28 mouse cellular contexts compared by ENCODE assay signal in the genomic region with DNA sequence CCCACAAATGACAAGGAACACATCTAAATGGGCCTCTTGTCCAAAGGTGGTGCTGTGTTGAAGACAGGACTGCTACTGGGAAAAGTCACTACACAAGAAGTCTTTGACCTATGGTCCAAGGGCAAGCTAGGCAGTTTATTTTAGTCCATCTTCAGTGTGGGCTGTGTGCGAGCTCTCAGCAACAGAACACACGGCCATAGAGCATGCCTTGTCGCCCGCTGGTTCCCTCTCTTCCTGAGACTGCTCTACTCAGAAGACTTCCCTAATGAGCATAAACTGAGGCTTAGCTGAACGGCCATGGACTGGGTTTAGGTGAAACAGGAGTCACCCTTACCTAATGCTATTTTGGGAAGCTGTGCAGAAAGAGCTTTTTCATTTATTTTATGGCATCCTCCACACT.
DNase-seq lines count a peak whose midpoint lies in the region; ATAC-seq lines count a peak whose summit lies in the region.
"Had no signal": no experiment of that assay in that cellular context is flagged by ENCODE, and none has a peak within 500 bp of the region (broad histone marks: within the 10 kb centered on the region; RNA-seq: fewer than 3 reads in every experiment).

No protein-coding gene starts in this region.

- H3K9me3 ChIP-seq in heart, embryonic 10.5 days = no peaks in the 10 kb centered on the region
- no peaks in the 10 kb centered on the region for H3K9me3 ChIP-seq in heart, embryonic 15.5 days (replicated peaks)
- H3K9me3 ChIP-seq in embryonic facial prominence, embryonic 14.5 days (ENCODE audit: control insufficient read depth, low read length) = no peaks in the 10 kb centered on the region
- H3K9me3 ChIP-seq in limb, embryonic 13.5 days = no peaks in the 10 kb centered on the region
- H3K9me3 ChIP-seq: hindbrain, embryonic 12.5 days; intestine, embryonic 15.5 days; lung, embryonic 15.5 days; midbrain, embryonic 10.5 days; neural tube, embryonic 12.5 days had no signal

- no peak for DNase-seq in heart, embryonic 10.5 days (ENCODE audit: low spot score)
- no peak for DNase-seq in heart, postnatal 4 days
- no peak for DNase-seq in heart, postnatal 25 days (ENCODE audit: low spot score)
- peak; percentile 51 for DNase-seq in embryonic facial prominence, embryonic 14.5 days (ENCODE audit: low spot score)
- no peak for DNase-seq in layer of hippocampus, adult 8-10 months (ENCODE audit: low spot score in 2 of 2)
- DNase-seq: adrenal gland, postnatal 25 days; B cell, adult 2 months; cerebellum, adult 11-12 months; cerebellum, adult 9-11 months; kidney, adult 2 months; kidney, postnatal 36 days; right cerebral cortex, adult 18-20 months; right cerebral cortex, postnatal 4 days; thymus, adult 18-20 months; thymus, postnatal 25 days had no signal

- peaks cover 37% of the 10 kb centered on the region; the same call in 1 of the 2 replicates for H3K36me3 ChIP-seq in heart, embryonic 10.5 days
- H3K36me3 ChIP-seq in heart, embryonic 15.5 days = 0 out of 2 replicates have a peak, but pooled peaks cover 5% of the 10 kb centered on the region
- H3K36me3 ChIP-seq in embryonic facial prominence, embryonic 14.5 days (ENCODE audit: control insufficient read depth, insufficient read depth, low read length) = peaks cover 31% of the 10 kb centered on the region
- peaks cover 47% of the 10 kb centered on the region for H3K36me3 ChIP-seq in limb, embryonic 13.5 days
- H3K36me3 ChIP-seq: hindbrain, embryonic 12.5 days; intestine, embryonic 15.5 days; midbrain, embryonic 10.5 days; neural tube, embryonic 12.5 days had no signal

- WGBS in heart, embryonic 10.5 days = 54% methylated on average over 5 of the region's 5 CpGs
- 56% methylated on average over 5 of the region's 5 CpGs for WGBS in heart, embryonic 15.5 days
- WGBS in embryonic facial prominence, embryonic 14.5 days = 56% methylated on average over 5 of the region's 5 CpGs
- 57% methylated on average over 5 of the region's 5 CpGs for WGBS in limb, embryonic 13.5 days

- H3K27me3 ChIP-seq in heart, embryonic 10.5 days (ENCODE audit: insufficient read depth, poor library complexity, severe bottlenecking) = no peaks in the 10 kb centered on the region
- no peaks in the 10 kb centered on the region for H3K27me3 ChIP-seq in heart, embryonic 15.5 days
- H3K27me3 ChIP-seq in embryonic facial prominence, embryonic 14.5 days (replicated peaks; ENCODE audit: control insufficient read depth, insufficient read depth, low read length) = no peaks in the 10 kb centered on the region
- no peaks in the 10 kb centered on the region for H3K27me3 ChIP-seq in limb, embryonic 13.5 days
- H3K27me3 ChIP-seq: hindbrain, embryonic 12.5 days; intestine, embryonic 15.5 days; lung, embryonic 15.5 days; neural tube, embryonic 12.5 days had no signal

- H3K4me1 ChIP-seq in heart, embryonic 10.5 days = peaks cover 16% of the 10 kb centered on the region; the same call in 1 of the 2 replicates
- H3K4me1 ChIP-seq in heart, embryonic 15.5 days (replicated peaks) = peaks cover 9% of the 10 kb centered on the region
- peaks cover 10% of the 10 kb centered on the region for H3K4me1 ChIP-seq in embryonic facial prominence, embryonic 14.5 days (ENCODE audit: control insufficient read depth, insufficient read depth, low read length)
- H3K4me1 ChIP-seq in limb, embryonic 13.5 days = peaks cover 22% of the 10 kb centered on the region
- H3K4me1 ChIP-seq: intestine, embryonic 15.5 days; neural tube, embryonic 12.5 days had no signal

- H3K4me2 ChIP-seq in heart, embryonic 15.5 days = no peak overlapping the region
- no peak overlapping the region for H3K4me2 ChIP-seq in embryonic facial prominence, embryonic 14.5 days (ENCODE audit: low read depth, low read length)
- H3K4me2 ChIP-seq in limb, embryonic 13.5 days (replicated peaks) = no peak overlapping the region
- H3K4me2 ChIP-seq: hindbrain, embryonic 12.5 days; intestine, embryonic 15.5 days; liver, embryonic 11.5 days; lung, embryonic 15.5 days; neural tube, embryonic 12.5 days had no signal

- intact Hi-C loops in heart, postnatal 25 days (cut with DNase I) = no loop called here

- H3K9ac ChIP-seq in heart, embryonic 15.5 days = no peak overlapping the region
- H3K9ac ChIP-seq in embryonic facial prominence, embryonic 14.5 days (ENCODE audit: low read depth, low read length) = no peak overlapping the region
- no peak overlapping the region for H3K9ac ChIP-seq in limb, embryonic 13.5 days
- H3K9ac ChIP-seq: hindbrain, embryonic 12.5 days; intestine, embryonic 15.5 days; lung, embryonic 15.5 days; neural tube, embryonic 12.5 days had no signal

- no peak for ATAC-seq in heart, embryonic 15.5 days (replicated peaks; ENCODE audit: insufficient number of reproducible peaks, insufficient read depth, low FRiP score, low read depth)
- peak; percentile 19 for ATAC-seq in embryonic facial prominence, embryonic 14.5 days (ENCODE audit: low read depth)
- peak; percentile 48; the same call in 1 of the 2 replicates for ATAC-seq in limb, embryonic 13.5 days (ENCODE audit: low FRiP score, low read depth)
- ATAC-seq: forebrain, embryonic 14.5 days; hindbrain, postnatal 0 days; intestine, embryonic 15.5 days had no signal

- H3K4me3 ChIP-seq in heart, embryonic 10.5 days = no peak overlapping the region
- no peak overlapping the region for H3K4me3 ChIP-seq in heart, embryonic 15.5 days
- H3K4me3 ChIP-seq in embryonic facial prominence, embryonic 14.5 days (ENCODE audit: low read depth, low read length) = no peak overlapping the region
- H3K4me3 ChIP-seq in limb, embryonic 13.5 days = no peak overlapping the region
- H3K4me3 ChIP-seq: hindbrain, embryonic 12.5 days; intestine, embryonic 15.5 days; layer of hippocampus, adult 2 months; lung, embryonic 15.5 days; midbrain, embryonic 10.5 days; myocyte; neural tube, embryonic 12.5 days had no signal

- H3K27ac ChIP-seq in heart, embryonic 10.5 days = peak overlapping the region; percentile 59
- peak overlapping the region; percentile 7; the same call in 1 of the 2 replicates for H3K27ac ChIP-seq in heart, embryonic 15.5 days
- H3K27ac ChIP-seq in embryonic facial prominence, embryonic 14.5 days (replicated peaks; ENCODE audit: low read depth, low read length) = no peak overlapping the region
- H3K27ac ChIP-seq in limb, embryonic 13.5 days = peak overlapping the region; percentile 29; the same call in 1 of the 2 replicates
- H3K27ac ChIP-seq: hindbrain, embryonic 12.5 days; hindbrain, postnatal 0 days; intestine, embryonic 15.5 days; layer of hippocampus, adult 2 months; lung, embryonic 15.5 days; midbrain, embryonic 10.5 days; neural tube, embryonic 12.5 days; stomach, postnatal 0 days had no signal
